9 mouse cellular contexts compared by ENCODE assay signal in the genomic region with DNA sequence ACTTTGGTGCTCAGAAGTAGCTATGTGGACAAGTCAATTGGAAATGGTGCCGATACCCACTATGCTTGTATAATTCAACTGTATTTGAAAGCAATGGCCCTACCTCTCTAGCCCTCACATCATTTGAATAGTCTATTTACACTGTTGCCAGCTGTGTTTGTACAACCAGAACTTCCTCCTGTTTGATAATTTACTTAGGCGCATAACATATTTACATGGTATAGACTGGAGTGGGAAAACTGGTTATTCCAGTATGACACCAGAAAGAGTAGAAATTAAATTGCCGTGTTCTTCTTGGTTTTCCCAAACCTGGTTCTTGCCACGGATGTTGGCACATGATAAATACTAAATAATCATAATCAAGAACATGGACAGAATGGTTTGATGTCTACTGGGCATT.
"Had no signal": no experiment of that assay in that cellular context is flagged by ENCODE, and none has a peak within 500 bp of the region (broad histone marks: within the 10 kb centered on the region; RNA-seq: fewer than 3 reads in every experiment).

No protein-coding gene starts in this region.

- H3K27me3 ChIP-seq: limb, embryonic 15.5 days; liver, embryonic 12.5 days; midbrain, embryonic 13.5 days had no signal

- H3K9ac ChIP-seq: limb, embryonic 15.5 days; liver, embryonic 12.5 days; midbrain, embryonic 13.5 days had no signal

- H3K9me3 ChIP-seq: limb, embryonic 15.5 days; liver, embryonic 12.5 days; midbrain, embryonic 13.5 days had no signal

- DNase-seq: kidney, adult 11 months; kidney, postnatal 14 days; thymus, adult 18-20 months; thymus, postnatal 14 days had no signal

- H3K27ac ChIP-seq: hindbrain, postnatal 0 days; left cerebral cortex, adult 2 months; limb, embryonic 15.5 days; liver, embryonic 12.5 days; midbrain, embryonic 13.5 days had no signal

- H3K4me1 ChIP-seq: limb, embryonic 15.5 days; liver, embryonic 12.5 days had no signal

- H3K4me2 ChIP-seq: limb, embryonic 15.5 days; liver, embryonic 12.5 days; midbrain, embryonic 13.5 days had no signal

- H3K36me3 ChIP-seq: limb, embryonic 15.5 days; liver, embryonic 12.5 days; midbrain, embryonic 13.5 days had no signal

- H3K4me3 ChIP-seq: left cerebral cortex, adult 2 months; limb, embryonic 15.5 days; liver, embryonic 12.5 days; midbrain, embryonic 13.5 days had no signal

- ATAC-seq: hindbrain, postnatal 0 days; liver, embryonic 12.5 days; midbrain, embryonic 13.5 days had no signal
